Mouse (Mus musculus) gastrocnemius, adult 18-20 months (tissue): ENCODE measurements around the gene Ptpn13. TPM values are rescaled to one million over a fixed set of nuclear protein-coding genes. Genes with fewer than 3 reads are reported as not detected.
A peak's percentile ranks its signal among the peaks of the same experiment; 100 is the strongest.

Experiments
- DNase-seq: peaks from one replicate; pipeline ENCODE4 v3.0.0; 2021; ENCODE audit warnings: low spot score
- long read RNA-seq, 2 experiments: library from polyadenylated mRNA; stranded (forward); transcript quantifications; one replicate each; pipeline ENCODE4 v2.0.0; 2021
- total RNA-seq, 2 experiments: library from RNA; stranded (reverse); gene quantifications; 2 replicates each; pipeline ENCODE4 v1.2.3; 2021

The Ptpn13 gene
- 1 to 10 TPM; 1.7 to 2.3 TPM for total RNA-seq
- long read RNA-seq, experiment 1: 0 reads
- long read RNA-seq, experiment 2, partial matches to known transcripts: 0 of 1 reads
- long read RNA-seq, experiment 2, other reads (novel, unspliced or antisense): 1 of 1 reads

DNA sequence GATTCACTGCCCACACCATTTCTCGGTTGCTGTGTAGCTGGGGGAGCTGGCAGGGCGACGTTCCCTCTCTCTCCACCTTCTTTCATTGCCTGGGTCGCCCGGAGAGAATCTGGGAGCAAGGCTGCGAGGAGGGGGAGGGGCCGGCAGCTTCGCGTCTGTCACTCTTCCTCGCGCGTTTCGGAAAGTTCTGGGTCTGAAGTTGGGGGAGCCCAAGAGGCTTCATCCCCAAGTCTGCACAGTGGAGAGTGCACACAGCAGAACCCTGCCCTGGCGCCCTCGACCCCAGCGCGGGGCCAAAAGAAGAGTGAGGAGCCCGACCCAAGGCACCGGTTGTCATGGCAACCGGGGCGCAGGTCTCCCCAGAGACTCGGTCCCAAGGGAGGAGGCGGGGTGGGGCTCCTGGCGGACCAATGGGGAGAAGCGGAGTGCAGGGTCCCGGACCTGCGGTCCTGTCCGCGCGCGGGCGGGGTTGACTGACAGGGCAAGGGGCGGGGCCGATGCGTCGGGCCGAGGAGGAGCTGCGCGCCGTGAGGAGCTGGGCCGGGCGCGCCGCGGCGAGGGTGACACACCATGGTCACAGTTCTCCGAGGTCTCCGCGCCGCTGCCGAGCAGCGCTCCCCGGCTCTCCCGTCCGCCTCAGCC is at the start of gene Ptpn13:
TSS of gene Ptpn13 (plus strand) at position 515 of the 642 bp plus-strand sequence.
- DNase-seq: peak; percentile 90

DNA sequence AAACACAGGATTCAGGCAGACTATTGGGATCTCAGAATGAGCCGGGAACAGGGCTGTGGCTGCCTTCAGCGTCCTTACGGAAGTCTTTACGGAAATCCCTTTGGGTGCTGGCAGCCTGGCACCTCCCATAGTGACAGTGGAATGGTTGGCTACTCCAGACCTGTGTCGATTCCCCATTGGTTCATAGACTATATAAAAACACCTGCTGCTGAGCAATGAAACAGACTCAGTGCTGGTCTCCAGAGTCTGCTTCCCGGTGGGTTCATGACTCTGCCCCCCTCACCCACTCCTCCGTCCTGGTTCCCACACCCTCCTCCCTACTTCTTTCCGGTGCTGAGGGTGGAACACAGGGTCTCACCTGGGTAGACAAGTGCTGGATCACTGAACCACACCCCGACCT is 49.8 kb upstream of the Ptpn13 start:
- DNase-seq: no peak

DNA sequence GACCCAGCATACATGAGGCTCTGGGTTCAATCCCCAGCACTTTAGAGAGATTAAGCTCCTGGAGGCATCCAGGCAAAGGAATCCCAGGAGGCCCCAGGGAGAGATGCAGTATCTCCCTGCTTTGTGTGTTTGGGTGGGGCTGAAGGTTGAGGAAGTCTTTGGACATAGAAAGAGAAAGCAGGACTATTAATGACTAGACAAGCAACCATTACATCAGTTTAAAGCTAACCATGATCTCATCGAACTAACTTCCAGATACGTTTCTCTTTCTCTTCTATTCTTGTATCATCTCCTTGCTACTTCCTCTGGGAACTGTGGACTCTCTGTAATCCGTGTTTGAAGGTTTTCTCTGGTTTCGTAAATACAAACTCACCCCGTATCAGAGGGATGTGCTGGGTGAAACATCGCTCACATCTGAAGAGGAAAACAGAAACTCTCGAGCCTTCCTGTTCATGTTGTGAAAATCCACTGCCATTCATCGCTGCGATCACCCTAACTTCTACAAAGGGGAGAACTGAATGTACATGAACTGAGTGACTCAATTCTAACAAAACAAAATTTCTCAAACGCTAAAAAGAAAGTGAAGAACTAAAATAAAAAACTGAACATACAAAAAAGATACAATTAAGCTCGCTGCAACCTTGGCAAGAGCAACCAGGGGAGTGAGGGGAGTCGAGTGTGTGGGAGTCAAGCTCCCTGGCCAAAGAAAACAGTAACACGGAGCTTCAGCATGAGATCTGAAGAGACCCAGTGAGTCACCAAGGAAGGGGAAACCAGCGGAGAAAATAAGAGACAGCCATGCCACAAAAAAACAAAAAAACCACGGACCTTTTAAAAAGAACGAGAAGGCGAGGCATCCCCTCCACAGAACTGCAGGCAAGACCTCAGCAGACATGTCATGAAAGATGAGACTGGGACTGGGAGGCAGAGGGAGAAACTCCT is 48.4 kb upstream of the Ptpn13 start:
- DNase-seq: peak; percentile 14

DNA sequence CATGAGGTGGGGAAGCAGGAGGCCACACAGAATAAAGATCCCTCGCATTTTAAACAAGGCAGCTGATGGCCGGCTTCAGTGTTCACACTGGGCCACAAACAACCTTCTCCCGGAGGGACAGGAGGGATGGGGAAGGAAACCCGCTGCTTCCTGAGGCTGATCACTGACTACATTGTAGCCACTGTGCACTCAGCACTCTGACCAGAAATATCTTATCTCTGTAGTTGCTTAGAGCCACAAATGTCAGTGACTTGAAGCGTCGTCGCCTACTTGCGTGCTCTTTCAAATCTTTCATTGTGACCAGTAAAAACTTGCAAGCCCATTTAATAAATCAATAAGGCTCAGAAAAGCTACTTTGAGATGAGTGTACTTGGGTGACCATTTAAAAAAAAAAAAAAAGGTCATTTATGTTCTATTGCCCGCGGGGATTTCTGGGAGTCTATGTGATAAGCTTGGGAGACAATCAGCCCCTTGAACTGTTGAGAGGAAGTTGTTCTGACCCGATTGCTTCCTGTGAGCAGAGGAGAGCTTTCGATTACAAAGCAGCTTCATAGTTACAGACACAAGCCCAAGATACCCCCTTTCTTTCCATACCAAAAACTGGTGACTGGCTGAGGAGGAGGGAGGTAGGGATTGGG is 47.4 kb upstream of the Ptpn13 start:
- no peak for DNase-seq

DNA sequence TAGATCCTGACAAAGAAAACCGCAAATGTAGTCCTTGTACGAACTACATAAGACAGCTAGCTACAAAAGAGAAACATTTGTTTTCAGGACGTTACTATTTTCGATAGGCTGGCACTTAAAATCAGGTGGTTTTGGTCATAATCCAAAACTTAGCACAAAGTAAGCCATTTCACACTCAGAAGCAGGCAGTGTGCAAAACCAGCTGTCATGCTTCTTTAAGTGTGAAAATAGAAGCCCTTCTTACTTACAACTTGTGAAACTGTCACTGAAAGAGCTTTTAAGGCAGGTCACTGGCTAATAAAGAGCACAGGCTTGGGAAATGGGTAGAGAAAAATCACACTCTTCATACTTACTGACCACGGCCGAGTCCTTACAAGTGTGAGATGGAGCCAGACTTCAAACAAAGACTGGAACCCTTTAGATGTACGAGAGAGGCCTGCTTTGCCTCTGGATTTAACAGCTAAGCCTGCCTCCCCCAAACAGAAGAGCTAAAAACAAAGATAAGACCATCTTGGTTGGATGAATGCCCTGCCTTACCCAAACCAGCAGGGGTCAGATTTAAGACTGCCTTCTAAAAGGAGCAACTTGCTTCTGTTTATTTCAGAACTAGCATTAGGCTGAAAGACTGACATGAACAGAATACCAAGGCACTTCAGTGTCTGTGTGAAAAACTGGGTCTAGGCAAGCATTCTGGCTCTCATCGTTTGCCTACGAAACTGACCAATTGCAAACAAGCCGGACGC is 44.0 kb upstream of the Ptpn13 start:
- no peak for DNase-seq

DNA sequence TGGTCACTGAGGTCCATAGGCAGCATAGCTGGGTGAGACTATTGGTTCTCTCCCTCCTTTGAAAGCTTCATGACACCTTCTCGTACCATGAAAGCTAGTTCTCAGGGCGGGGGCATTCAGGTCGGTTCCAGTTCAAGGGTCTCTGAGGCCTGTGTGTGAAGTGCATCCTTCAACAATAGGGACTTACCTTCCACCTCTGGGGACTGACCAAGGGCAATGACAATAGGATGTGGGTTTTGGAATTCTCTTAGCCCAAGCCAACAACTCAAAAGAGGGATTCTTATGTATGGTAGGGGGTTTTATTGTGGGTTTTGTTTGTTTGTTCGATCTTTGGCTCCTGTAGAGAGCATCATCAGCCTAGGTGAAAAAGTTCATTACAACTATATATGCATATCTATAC is 42.0 kb upstream of the Ptpn13 start:
- no peak for DNase-seq

DNA sequence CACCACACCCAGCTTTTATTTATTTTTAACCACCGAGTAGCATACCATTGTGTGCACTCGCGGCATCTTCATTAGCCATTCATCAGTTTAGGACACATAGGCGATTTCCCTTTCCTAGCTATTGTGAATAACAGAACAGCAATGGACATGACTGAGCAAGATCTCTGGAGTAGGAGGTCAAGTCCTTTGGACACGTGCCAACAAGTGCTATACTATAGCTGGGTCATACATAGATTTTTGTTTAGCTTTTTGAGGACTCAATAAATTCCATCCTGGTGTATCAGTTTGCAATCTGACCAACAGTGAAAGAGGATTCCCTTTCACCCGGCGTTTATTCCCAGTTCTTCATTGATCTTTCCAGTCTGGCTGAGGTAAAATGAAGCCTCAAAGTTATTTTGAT is 41.0 kb upstream of the Ptpn13 start:
- no peak for DNase-seq

DNA sequence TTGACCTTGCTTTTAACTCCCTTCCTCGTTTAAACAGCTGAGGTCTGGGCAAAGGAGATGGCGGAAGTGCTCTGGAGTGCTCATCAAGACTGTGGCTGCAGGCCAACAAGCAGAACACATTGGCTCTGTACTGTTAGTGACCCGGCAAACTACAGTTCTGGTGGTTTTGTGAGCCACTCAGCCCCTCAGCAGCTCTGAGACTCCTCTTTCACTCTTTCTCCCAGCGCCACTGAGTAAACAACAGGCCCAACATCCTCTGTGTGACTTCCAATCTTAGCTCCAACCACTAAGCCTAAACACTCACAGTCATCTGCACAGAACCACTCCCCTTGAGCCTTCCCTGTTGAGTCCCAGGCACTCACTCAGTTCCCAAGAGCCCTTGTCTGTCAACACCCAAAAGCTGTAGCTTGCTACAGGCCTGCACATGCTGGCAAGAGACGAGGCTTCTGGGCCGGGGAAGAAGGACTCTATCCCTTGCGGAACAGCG is 37.4 kb upstream of the Ptpn13 start:
- DNase-seq: peak; percentile 58

DNA sequence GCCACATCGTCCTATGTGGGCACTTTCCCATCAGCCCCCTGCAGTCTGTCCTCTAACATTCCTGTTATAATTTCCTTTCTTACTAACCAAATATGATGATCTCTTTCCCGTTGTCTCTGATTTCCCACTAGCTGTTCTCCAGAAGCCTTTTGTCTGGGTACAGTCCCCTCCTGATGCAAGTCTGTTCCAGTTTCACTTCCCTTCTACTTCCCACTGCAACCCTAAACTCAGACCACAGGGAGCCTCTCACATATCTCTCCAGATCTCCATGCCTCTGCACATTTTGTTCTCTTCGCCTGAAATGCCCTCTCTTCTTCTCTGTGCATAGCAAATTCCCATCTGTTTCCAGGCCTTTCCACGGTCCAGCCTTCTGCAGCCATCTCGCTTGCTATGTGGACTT is 35.6 kb upstream of the Ptpn13 start:
- peak; percentile 11 for DNase-seq

DNA sequence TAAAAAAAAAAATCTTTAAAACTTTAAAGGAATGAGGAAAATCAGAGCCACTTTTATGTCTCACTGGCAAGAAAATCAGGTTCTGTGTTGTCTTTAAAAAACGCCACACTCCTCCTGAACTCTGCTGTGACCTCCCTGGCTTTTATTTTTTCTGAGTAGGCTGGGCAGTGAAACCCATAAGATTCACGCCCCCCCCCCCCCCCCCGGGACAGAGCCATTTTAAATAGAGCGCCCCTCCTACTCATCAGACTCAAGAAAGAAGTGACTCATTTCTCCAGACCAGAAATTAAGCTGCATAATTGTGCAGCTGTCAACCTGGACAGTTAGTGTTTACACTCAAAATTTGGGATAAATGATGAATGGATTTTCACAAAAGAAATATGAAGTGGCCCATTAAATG is 31.8 kb upstream of the Ptpn13 start:
- no peak for DNase-seq

DNA sequence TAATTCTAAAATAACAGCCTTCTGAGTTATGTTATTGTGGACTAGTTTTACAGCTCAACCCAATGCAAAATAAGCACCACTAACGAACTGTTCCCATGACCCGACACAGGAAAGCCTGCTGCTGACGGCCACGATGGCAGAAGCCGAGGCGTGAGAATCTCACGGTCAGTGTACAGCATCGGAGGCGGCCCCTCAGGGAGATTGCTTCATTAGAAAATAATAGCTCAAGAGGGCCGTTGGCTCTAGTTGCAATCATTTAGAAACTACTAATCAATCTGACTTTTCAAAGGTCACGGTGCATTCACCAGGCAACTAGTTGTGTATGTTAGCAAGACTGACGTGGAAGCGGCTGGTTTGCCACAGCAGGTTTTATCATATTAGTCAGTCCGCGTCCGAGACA is 31.2 kb upstream of the Ptpn13 start:
- no peak for DNase-seq

DNA sequence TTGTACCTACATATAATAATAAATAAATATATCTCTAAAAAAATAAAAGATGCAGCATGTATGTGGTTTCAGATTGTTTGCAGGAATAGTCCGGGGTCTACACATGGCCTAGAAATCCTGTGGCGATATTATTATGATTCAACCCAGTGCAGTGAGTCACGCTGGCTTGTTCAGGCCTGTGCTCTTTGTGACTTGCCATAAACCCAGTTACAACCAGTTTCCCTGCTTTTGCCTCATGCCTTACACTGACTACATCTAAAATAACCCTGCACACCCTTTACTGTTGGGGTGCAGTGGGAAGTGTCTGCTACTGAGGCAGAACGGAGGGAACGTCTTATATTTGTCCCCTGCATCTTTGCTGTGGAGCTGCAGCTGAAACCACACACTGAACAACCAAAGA is 29.3 kb upstream of the Ptpn13 start:
- no peak for DNase-seq

DNA sequence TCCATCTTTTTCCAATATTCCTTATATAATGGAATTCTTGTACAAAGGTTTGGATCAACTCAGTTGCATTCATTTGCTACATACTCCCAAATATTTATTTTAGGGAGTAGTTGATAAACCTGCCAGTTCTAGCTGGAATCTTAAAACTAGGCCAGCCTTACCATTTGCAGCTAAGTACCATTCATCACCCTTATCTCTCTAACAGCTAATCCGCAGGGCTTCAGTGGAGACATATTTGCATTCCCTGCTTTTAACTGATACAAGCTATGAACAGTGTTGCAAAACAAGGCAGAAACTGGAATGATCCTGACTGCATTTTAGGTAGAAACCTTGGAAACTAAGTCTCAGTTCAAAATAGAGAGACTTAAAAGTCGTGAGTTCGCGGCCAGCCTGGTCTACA is 27.6 kb upstream of the Ptpn13 start:
- DNase-seq: no peak

DNA sequence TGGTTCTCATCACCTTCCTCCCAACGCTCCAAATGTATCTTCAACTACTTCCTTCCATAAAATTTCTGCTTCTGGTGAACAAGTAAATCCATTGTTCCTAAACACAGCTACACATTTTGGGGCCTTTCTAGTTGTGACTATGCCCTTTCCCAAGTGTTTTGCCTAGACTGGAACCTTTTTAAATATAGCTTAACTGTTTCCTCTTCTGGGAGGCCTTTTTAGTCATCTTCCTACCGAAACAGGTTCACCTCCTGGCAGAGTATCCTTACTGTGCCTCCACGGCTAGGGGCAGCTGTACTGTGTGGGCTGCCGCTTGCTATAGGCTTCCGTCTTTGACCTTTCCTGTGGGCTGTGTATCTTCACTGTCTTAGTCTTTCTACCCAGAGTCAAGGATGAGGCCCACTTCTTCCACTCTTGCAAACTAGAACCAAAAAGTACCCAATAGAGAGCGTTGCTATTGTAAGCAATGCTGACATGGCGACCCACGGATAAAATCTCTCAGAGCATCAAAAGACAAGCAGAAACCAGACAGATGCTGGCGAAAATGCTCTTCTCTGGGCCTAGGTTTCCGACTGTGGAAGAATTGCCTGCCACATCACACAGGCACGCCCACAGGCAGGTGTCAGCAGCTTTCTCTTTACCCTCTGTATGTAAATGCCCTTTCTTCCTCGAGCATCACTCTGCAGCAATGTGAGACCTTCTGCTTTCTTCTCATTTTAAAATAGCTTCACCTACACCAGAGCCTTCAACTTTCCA is 20.6 kb upstream of the Ptpn13 start:
- no peak for DNase-seq

DNA sequence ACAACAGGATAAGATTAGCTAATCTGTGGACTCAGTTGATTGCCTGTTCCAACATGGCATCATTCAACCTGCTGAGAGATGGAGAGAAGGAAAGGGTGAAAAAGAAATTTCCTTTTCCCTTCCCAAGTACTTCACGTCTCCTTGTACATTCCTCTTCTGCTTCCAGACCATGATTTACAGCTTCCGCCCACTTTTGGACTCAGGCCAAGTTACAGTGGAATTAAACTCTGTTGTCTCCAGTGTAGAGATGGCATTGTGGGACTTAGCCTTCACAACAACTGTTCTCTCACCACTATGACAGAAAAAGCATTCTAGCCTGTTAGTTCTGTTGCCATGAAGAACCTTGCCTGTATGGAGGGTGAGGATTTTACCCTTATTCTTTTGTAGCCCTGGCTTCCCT is 19.1 kb upstream of the Ptpn13 start:
- no peak for DNase-seq

DNA sequence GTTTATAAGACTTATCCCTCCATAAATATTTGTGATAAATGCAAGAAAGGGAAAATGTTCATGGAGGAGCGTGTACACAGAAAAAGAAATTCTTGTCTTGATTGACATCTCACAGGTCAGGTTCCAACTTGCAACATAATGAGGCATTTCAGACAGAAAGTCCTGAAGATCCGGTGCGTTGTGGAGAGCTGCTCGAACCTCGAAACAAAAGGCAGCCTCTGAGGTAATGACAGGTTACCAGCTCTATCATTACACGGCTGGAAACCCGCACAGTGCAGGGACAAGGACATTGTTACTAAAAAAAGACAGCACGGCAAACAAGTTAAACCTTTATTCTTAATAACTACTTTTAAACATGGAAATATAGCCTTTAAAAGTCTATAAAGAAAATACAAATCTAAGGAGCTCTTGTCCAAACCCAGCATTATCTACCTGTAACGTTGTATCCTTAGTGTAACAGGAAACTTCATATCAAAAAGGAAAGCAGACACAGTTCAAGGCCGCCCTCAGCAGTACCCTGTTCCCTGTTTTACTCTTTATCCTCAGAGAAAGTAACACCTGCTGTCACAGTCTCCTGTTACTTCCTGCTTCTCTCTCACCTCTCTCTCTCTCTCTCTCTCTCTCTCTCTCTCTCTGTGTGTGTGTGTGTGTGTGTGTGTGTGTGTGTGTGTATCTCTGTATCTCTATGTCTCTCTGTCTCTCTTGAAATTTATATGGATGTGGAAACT is 12.8 kb upstream of the Ptpn13 start:
- no peak for DNase-seq

DNA sequence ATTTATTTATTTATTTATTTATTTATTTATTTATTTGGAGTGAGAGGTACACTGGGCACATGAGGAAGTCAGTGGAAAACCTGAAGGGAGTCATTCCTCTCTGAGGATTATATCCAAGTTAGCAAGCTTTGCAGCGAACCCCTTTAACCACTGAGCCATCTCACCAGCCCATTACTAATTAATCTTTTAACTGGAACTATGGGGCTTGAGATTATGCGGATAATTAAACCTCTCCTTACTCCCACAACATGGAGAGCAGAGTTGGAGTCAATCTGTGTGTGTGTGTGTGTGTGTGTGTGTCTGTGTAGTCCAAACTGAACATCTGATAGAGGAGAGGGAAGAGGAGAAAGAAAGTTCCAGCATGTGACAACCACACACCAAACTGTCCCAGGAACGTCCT is 10.4 kb upstream of the Ptpn13 start:
- no peak for DNase-seq

DNA sequence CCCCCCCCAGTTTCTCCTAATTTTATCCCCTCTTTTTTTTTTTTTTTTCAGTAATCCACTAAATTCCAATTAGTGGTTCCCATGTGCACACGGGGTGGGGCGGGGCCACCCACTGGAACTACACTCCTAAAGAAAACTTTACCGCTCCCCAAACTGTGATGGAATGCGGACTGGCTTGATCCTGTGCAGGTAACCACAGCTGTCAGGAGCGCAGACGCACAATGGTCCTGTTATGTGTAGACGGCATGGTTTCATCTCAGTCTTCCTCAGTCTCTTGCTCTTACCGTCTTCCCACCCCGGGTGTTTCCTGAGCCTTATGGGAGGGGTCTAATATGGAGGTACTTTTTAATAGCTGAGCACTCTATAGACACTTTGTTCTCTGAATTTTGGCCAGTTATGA is 7.0 kb upstream of the Ptpn13 start:
- DNase-seq: no peak

DNA sequence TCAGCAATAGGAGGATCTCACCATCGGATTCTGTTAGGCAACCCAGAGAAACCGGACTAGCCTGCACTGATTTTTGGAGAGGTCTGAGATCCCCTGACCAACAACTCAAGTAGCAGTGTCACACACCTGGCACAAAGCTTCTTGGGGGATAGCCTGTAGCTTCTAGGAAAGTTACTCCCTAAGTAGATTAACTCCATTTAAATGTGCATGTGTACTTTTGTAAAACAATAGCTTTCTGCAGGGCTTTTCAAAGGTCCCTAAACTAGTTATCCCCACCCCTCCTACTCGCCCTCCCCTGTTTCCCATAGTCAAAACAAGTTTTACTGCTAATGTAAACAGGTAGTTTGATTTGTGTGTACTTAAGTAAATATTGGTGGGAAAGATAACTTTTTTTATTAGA is 6.1 kb upstream of the Ptpn13 start:
- no peak for DNase-seq

DNA sequence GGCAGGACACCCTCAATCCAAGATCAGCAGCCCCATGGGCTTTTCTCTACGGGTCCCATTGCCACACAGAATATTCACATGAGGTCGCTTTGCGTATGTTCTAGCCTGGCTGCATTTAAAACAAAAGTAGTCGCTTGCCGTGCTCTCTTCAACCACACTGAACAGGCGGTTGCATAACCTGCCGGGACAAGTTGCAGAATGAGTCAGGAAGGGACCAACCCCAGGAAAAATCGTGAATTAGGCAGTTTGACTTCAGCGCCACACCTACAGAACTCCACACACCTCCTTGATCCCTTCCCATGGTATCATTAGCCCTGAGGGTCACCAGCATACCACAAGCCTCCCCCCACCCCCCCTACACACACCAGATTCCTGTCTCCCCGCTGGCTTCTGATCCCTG is 4.4 kb upstream of the Ptpn13 start:
- DNase-seq: no peak
